Mouse (Mus musculus): ENCODE measurements around the gene Cmtr1.

DNA sequence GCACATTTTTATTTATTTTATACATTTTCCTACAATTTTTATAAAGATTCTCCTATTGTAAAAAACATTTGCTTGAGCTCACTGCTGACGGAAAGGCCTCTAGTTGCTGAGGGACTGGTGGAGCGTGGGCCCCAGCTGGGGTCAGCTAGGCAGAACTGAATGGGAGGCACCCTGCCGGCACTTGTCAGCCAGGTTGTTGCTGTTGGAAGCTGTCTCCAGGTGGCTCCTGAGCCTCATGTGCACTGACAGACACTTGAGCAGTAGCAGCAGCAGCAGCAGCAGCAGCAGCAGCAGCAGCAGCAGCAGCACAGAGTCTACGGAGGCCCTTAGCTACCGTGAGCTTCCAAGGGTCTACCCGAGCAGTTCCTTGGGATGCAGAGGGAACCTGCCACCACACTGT lies 27.0 kb downstream of the Cmtr1 start:
- TF ChIP-seq POLR2AphosphoS2 (IDR thresholded peaks at IDR 0.05; ENCODE audit: low read length) (no peak), NRF1 (IDR thresholded peaks at IDR 0.05; ENCODE audit: insufficient read depth, low read depth, low read length, poor library complexity, severe bottlenecking) (no peak), EP300 (IDR thresholded peaks at IDR 0.05; ENCODE audit: low read depth in 1 of 2, low read length in 2 of 2) (no peak), GATA1 (IDR thresholded peaks at IDR 0.05; ENCODE audit: low read depth, low read length) (no peak), CTCF (IDR thresholded peaks at IDR 0.05 in 2 of 3, conservative IDR thresholded peaks at IDR 0.05 in 1 of 3; ENCODE audit: control insufficient read depth in 1 of 3, insufficient read depth in 1 of 3, low read depth in 2 of 3, low read length in 3 of 3, poor library complexity in 1 of 3, severe bottlenecking in 1 of 3) (no peak), TAL1 (IDR thresholded peaks at IDR 0.05; ENCODE audit: low read length) (no peak), POLR2A (IDR thresholded peaks at IDR 0.05; ENCODE audit: control insufficient read depth in 1 of 2, insufficient read depth in 1 of 2, low read depth in 1 of 2, low read length in 2 of 2, poor library complexity in 1 of 2) (no peak)
